Mouse (Mus musculus) A20 (cell line): ENCODE measurements around the gene Prnd.

Source experiments
- DNase-seq: peaks from one replicate; pipeline ENCODE4 v3.0.0-alpha.2; 2011; ENCODE audit warnings: low read depth, low spot score

Gene Prnd

GRCm38 (mm10) chr2:131940506-131940905, 10.2 kb upstream of the Prnd start:
- no peak for DNase-seq

- no peak for DNase-seq
Measured at GRCm38 (mm10) chr2:131941501-131941900, 9.2 kb upstream of the Prnd start.

- no peak for DNase-seq
Measured at GRCm38 (mm10) chr2:131944370-131944769, 6.3 kb upstream of the Prnd start.

GRCm38 (mm10) chr2:131945225-131945624, 5.4 kb upstream of the Prnd start:
- no peak for DNase-seq

- no peak for DNase-seq
Measured at GRCm38 (mm10) chr2:131945765-131946164, 4.9 kb upstream of the Prnd start.

- DNase-seq = no peak
Measured at GRCm38 (mm10) chr2:131946351-131946750, 4.3 kb upstream of the Prnd start.

GRCm38 (mm10) chr2:131948156-131948555, 2.5 kb upstream of the Prnd start:
- no peak for DNase-seq

GRCm38 (mm10) chr2:131948916-131949639, 1.6 kb upstream of the Prnd start:
- DNase-seq = no peak

- peak; percentile 60 for DNase-seq
Measured at GRCm38 (mm10) chr2:131949767-131950597, 679 bp upstream of the Prnd start.

- no peak for DNase-seq
Measured at GRCm38 (mm10) chr2:131952456-131952855, 1.8 kb downstream of the Prnd start.

GRCm38 (mm10) chr2:131952961-131953538, 2.4 kb downstream of the Prnd start:
- no peak for DNase-seq

- DNase-seq = no peak
Measured at GRCm38 (mm10) chr2:131953711-131954110, 3.0 kb downstream of the Prnd start.

- DNase-seq = no peak
Measured at GRCm38 (mm10) chr2:131954835-131955234, 4.2 kb downstream of the Prnd start.

- peak; percentile 69 for DNase-seq
Measured at GRCm38 (mm10) chr2:131955264-131955663, 4.6 kb downstream of the Prnd start.

- DNase-seq = no peak
Measured at GRCm38 (mm10) chr2:131956336-131957256, 5.9 kb downstream of the Prnd start.

- DNase-seq = no peak
Measured at GRCm38 (mm10) chr2:131957731-131958222, 7.1 kb downstream of the Prnd start.

- no peak for DNase-seq
Measured at GRCm38 (mm10) chr2:131961671-131962070, 11.0 kb downstream of the Prnd start.

GRCm38 (mm10) chr2:131970597-131970996, 19.9 kb downstream of the Prnd start:
- DNase-seq = no peak

- no peak for DNase-seq
Measured at GRCm38 (mm10) chr2:131971098-131971497, 20.4 kb downstream of the Prnd start.

GRCm38 (mm10) chr2:131976663-131977062, 26.0 kb downstream of the Prnd start:
- peak; percentile 63 for DNase-seq

GRCm38 (mm10) chr2:131980866-131981265, 30.2 kb downstream of the Prnd start:
- no peak for DNase-seq
